Mouse (Mus musculus) heart, adult 2 months (tissue): ENCODE results near the gene Hist1h4a.
"Not testable (repeated sequence)": the region's sequence is repeated elsewhere in the genome, so short reads cannot be mapped to it uniquely, and the experiment has no call there.

Experiments
- CTCF ChIP-seq: fragments of 200-600 bp; IDR thresholded peaks from 2 replicates; pipeline ENCODE4 v1.8.1; 2022; ENCODE audit warnings: antibody characterized with exemption, mild to moderate bottlenecking, moderate library complexity
- POLR2A ChIP-seq: fragments of 200-500 bp; IDR thresholded peaks from 2 replicates; pipeline ENCODE4 v1.6.1; 2011; ENCODE audit warnings: mild to moderate bottlenecking, low read depth, low read length, control low read depth; ENCODE audit not compliant: insufficient read depth

GRCm38 (mm10) chr13:23717593-23718245 is 43.3 kb downstream of the Hist1h4a start:
- not testable (repeated sequence) for TF ChIP-seq CTCF, POLR2A
